Mouse (Mus musculus) central nervous system, embryonic 14 days (tissue): ENCODE measurements around the gene Ccdc78. TPM values are rescaled to one million over a fixed set of nuclear protein-coding genes. Genes with fewer than 3 reads are reported as not detected.

Experiments used
- polyA plus RNA-seq: library from polyadenylated mRNA; depleted of rRNA; stranded (reverse); fragments of >200 nt; gene quantifications from 2 replicates; pipeline ENCODE4 v1.2.3, GENCODE M21; 2012; rRNA removed

The Ccdc78 gene
- 0.04 and 0.11 TPM in 2 replicates for polyA plus RNA-seq

GRCm38 (mm10) chr17:25786280-25786679 lies at the start of gene Ccdc78:
Gene Ccdc78, plus strand, starts transcription at chr17:25786580.

GRCm38 (mm10) chr17:25754241-25754640 lies 32.1 kb upstream of the Ccdc78 start, which contains the start of gene Msln:
Gene Msln, minus strand, starts transcription at chr17:25754378.

DNA sequence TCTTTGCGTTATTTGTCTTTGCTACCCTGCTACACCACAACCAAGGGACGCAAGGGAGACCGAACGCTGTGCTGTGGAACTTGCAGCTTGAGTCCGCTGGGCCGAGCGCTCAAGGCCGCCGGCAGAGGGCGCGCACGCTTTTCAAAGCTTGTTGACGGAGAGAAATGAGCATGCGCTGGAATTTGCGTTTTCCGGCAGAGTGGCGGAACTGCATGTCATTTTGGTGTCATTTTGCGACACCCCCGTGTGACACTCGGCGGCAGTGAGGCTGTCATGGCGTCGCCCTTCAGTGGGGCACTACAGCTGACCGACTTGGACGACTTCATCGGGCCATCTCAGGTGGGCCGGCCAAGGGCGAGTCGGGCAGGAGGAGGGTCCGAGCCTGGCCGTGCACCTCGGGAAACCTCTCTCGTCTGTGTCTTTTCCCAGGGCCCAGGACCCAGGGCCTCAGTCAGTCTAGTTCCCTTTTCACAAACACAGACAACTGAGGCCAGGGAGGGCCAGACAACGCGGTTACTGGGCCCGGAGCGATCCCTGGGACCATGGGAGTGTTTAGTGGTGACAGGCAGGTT lies 12.7 kb upstream of the Ccdc78 start, which contains the start of gene Narfl:
Gene Narfl, plus strand, starts transcription at position 228 of the 572 bp plus-strand sequence.

DNA sequence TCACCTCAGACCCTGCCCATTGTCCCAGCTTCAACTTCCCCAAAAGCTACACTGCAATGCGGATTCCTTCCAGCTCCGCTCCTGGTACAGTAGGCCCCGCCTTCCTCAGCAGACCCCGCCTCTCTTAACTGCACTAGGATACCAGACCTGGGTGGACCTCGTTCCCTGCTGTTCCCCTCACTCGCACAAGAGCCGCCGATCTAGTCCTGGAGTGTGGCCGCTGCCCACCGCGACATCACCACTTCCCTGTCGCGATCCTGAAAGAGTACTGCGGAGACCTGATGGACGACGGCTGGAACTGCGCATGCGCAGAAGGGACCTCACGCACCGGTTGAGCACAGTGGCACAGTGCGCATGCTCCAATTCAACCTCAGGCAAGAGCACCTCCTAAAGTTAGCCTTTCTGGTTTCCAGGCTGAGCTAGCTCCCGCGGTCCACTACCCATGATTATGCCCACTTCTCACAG lies 1.1 kb upstream of the Ccdc78 start, which contains the start of gene Haghl:
Gene Haghl, minus strand, starts transcription at position 393 of the 465 bp plus-strand sequence.

GRCm38 (mm10) chr17:25792615-25793014 lies 6.2 kb downstream of the Ccdc78 start, which contains the start of gene Fam173a:
Gene Fam173a, minus strand, starts transcription at chr17:25792901.

DNA sequence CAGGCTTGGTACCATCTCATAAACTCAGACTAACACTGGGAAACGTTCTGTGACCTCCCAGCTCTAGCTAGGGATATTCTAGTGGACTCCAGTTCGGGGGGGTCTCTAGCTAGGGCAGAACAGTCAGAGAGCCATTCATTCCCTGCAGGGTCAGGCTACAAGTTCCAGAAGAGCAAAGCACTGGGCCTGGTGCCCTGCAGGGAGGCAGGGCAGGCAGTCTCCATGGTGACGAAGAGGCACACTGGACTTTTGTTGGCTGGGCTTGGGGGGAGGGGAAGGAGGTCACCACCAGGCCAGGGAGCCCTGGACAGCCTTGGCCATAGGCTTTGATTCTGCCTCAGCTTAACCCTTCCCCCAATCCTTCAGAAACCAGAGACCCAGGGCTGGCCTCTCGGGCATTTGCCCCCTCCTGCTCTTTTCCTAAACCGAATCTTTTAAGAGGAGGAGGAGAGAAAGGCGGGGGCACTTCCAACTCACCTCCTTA lies 9.3 kb downstream of the Ccdc78 start, which contains the start of gene AC134908.4:
Gene AC134908.4, minus strand, starts transcription at position 51 of the 484 bp plus-strand sequence.

DNA sequence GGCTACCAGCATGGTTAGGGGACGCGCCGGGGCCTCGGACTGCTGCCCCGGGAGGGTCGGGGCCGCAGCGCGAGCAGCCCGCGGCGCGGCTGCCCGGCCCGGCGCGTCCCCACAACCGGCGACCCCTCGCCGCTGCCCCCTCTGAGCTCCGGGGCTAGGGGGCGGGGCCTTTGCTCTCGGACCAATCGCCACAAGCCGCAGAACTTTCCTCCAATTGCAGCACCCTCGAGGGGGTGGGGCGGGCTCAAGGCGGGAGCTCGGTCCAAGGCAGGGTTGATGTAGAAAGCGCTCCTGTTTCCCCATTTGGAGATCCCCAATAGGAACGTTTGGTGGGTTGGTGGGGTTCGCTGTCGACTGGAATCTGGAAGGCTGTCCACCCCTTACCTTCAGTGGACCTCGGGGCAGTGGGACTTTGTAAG lies 10.6 kb downstream of the Ccdc78 start, which contains the start of gene Metrn:
Gene Metrn, minus strand, starts transcription at position 186 of the 419 bp plus-strand sequence.

GRCm38 (mm10) chr17:25808789-25809605 lies 22.6 kb downstream of the Ccdc78 start, which contains the start of gene Fbxl16:
Gene Fbxl16, plus strand, starts transcription at chr17:25809085.

GRCm38 (mm10) chr17:25823452-25823851 lies 37.1 kb downstream of the Ccdc78 start, which contains the start of gene Wdr24:
Gene Wdr24, plus strand, starts transcription at chr17:25823627.

GRCm38 (mm10) chr17:25828712-25829557 lies 42.6 kb downstream of the Ccdc78 start, which contains the start of gene Jmjd8:
Gene Jmjd8, plus strand, starts transcription at chr17:25828867.

DNA sequence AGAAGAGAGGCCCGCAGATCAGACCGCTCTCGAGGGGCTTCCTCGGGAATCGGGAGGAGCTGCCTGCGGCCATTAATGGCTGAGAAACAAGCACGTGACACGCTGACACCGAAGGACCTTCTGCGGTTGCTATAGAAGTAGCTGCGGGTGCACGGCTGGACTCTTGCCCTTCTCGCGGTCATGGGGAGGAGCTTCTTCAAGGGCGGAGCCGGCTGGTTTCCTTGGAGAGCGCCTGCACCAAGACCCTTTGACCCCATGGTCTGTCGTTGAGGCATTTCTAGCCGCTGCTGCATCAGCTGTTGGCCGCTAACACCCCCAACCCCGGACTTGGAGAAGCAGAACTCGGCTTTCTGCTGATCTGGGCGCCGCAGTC lies 46.9 kb downstream of the Ccdc78 start, which contains the start of gene Stub1:
Gene Stub1, minus strand, starts transcription at position 114 of the 373 bp plus-strand sequence.

GRCm38 (mm10) chr17:25837076-25837410 lies 50.7 kb downstream of the Ccdc78 start, which contains the start of gene Rhbdl1:
Gene Rhbdl1, minus strand, starts transcription at chr17:25837295.

Other genes with a start within 250 kb of the Ccdc78 start
- 11.4 and 14.6 TPM in 2 replicates for gene Sox8, start 215.9 kb upstream of the Ccdc78 start, polyA plus RNA-seq
- 10.7 and 12.7 TPM in 2 replicates for gene Lmf1, start 207.5 kb upstream of the Ccdc78 start, polyA plus RNA-seq
- 1.1 and 2.1 TPM in 2 replicates for gene Gng13, start 69.4 kb upstream of the Ccdc78 start, polyA plus RNA-seq
- 16.3 and 17.3 TPM in 2 replicates for gene Chtf18, start 59.2 kb upstream of the Ccdc78 start, polyA plus RNA-seq
- gene Rpusd1, start 58.9 kb upstream of the Ccdc78 start, polyA plus RNA-seq: 44.1 and 45.9 TPM in 2 replicates
- gene Mslnl, start 50.5 kb upstream of the Ccdc78 start, polyA plus RNA-seq: 0.11 and 0.15 TPM in 2 replicates
- 0.14 and 0.25 TPM in 2 replicates for gene Msln, start 32.2 kb upstream of the Ccdc78 start, polyA plus RNA-seq
- 25.3 and 26.7 TPM in 2 replicates for gene Narfl, start 12.8 kb upstream of the Ccdc78 start, polyA plus RNA-seq
- gene Haghl, start 907 bp upstream of the Ccdc78 start, polyA plus RNA-seq: 214 and 220 TPM in 2 replicates
- gene Fam173a, start 6.3 kb downstream of the Ccdc78 start, polyA plus RNA-seq: 106 and 110 TPM in 2 replicates
- gene AC134908.4, start 9.1 kb downstream of the Ccdc78 start, polyA plus RNA-seq: 0.18 TPM in 1 of 2 replicates, not detected in the other
- 101 TPM in 2 replicates for gene Metrn, start 10.6 kb downstream of the Ccdc78 start, polyA plus RNA-seq
- gene Fbxl16, start 22.5 kb downstream of the Ccdc78 start, polyA plus RNA-seq: 64.6 and 64.7 TPM in 2 replicates
- gene Wdr24, start 37.0 kb downstream of the Ccdc78 start, polyA plus RNA-seq: 48.6 and 49.3 TPM in 2 replicates
- gene Jmjd8, start 42.3 kb downstream of the Ccdc78 start, polyA plus RNA-seq: 82.0 and 84.1 TPM in 2 replicates
- 303 and 324 TPM in 2 replicates for gene Stub1, start 46.8 kb downstream of the Ccdc78 start, polyA plus RNA-seq
- 51.1 and 59.5 TPM in 2 replicates for gene Rhbdl1, start 50.7 kb downstream of the Ccdc78 start, polyA plus RNA-seq
- 27.5 and 27.9 TPM in 2 replicates for gene Gm20683, start 55.2 kb downstream of the Ccdc78 start, polyA plus RNA-seq
- 94.8 and 98.3 TPM in 2 replicates for gene Rhot2, start 58.3 kb downstream of the Ccdc78 start, polyA plus RNA-seq
- 57.9 and 59.3 TPM in 2 replicates for gene Wdr90, start 74.9 kb downstream of the Ccdc78 start, polyA plus RNA-seq
- 10.1 and 10.9 TPM in 2 replicates for gene Mcrip2, start 82.2 kb downstream of the Ccdc78 start, polyA plus RNA-seq
- 71.8 and 76.2 TPM in 2 replicates for gene Mettl26, start 88.5 kb downstream of the Ccdc78 start, polyA plus RNA-seq
- gene Wfikkn1, start 94.3 kb downstream of the Ccdc78 start, polyA plus RNA-seq: 0.86 and 1.0 TPM in 2 replicates
- 70.6 and 80.8 TPM in 2 replicates for gene Rab40c, start 133.1 kb downstream of the Ccdc78 start, polyA plus RNA-seq
- gene Pigq, start 158.4 kb downstream of the Ccdc78 start, polyA plus RNA-seq: 95.7 and 101 TPM in 2 replicates
- gene Nhlrc4, start 158.4 kb downstream of the Ccdc78 start, polyA plus RNA-seq: 0.11 and 0.34 TPM in 2 replicates
- 0.41 and 0.68 TPM in 2 replicates for gene A930017K11Rik, start 166.0 kb downstream of the Ccdc78 start, polyA plus RNA-seq
- 43.8 and 45.6 TPM in 2 replicates for gene Capn15, start 199.2 kb downstream of the Ccdc78 start, polyA plus RNA-seq